Mouse (Mus musculus): ENCODE results near the gene Lgmn. TPM values are rescaled to one million over a fixed set of nuclear protein-coding genes. Genes with fewer than 3 reads are reported as not detected.
A peak's percentile ranks its signal among the peaks of the same experiment; 100 is the strongest.

Gene Lgmn
- polyA plus RNA-seq, 1 experiment from 2014 or later = 84.1 TPM

GRCm38 (mm10) chr12:102450437-102450836, 10.8 kb upstream of the Lgmn start:
- Histone ChIP-seq H3K27me3 (replicated peaks) (no peaks in the 10 kb centered on the region), H3K27ac (no peak overlapping the region), H3K4me1 (replicated peaks) (no peaks in the 10 kb centered on the region), H3K36me3 (no peaks in the 10 kb centered on the region), H3K4me2 (replicated peaks) (0 out of 2 replicates have a peak overlapping the region, but pooled peaks have one; percentile 28), H3K4me3 (replicated peaks) (no peak overlapping the region), H3K9ac (peak overlapping the region; percentile 13; the same call in 1 of the 2 replicates), H3K9me3 (no peaks in the 10 kb centered on the region)
- ATAC-seq = no peak
- WGBS = 39% methylated on average over 10 of the region's 10 CpGs

GRCm38 (mm10) chr12:102445436-102445835, 5.8 kb upstream of the Lgmn start:
- no peak for ATAC-seq
- no peaks in the 10 kb centered on the region for H3K4me1 ChIP-seq (replicated peaks)
- 63% methylated on average over 4 of the region's 4 CpGs for WGBS
- H3K4me3 ChIP-seq (replicated peaks) = no peak overlapping the region
- H3K9ac ChIP-seq = no peak overlapping the region
- no peaks in the 10 kb centered on the region for H3K36me3 ChIP-seq
- no peaks in the 10 kb centered on the region for H3K27me3 ChIP-seq (replicated peaks)
- no peaks in the 10 kb centered on the region for H3K9me3 ChIP-seq
- H3K4me2 ChIP-seq (replicated peaks) = no peak overlapping the region
- H3K27ac ChIP-seq = no peak overlapping the region

GRCm38 (mm10) chr12:102443676-102444075, 4.1 kb upstream of the Lgmn start:
- Histone ChIP-seq H3K4me3 (replicated peaks) (no peak overlapping the region), H3K9ac (no peak overlapping the region), H3K27ac (no peak overlapping the region), H3K4me2 (replicated peaks) (no peak overlapping the region), H3K4me1 (replicated peaks) (peaks cover under 1% of the 10 kb centered on the region; the same call in 1 of the 2 replicates), H3K27me3 (replicated peaks) (no peaks in the 10 kb centered on the region), H3K9me3 (no peaks in the 10 kb centered on the region), H3K36me3 (no peaks in the 10 kb centered on the region)
- WGBS = 83% methylated on average over 5 of the region's 5 CpGs
- no peak for ATAC-seq

- Histone ChIP-seq H3K27me3 (replicated peaks) (no peaks in the 10 kb centered on the region), H3K4me2 (replicated peaks) (no peak overlapping the region), H3K4me1 (replicated peaks) (peaks cover 6% of the 10 kb centered on the region; the same call in 1 of the 2 replicates), H3K27ac (no peak overlapping the region), H3K9me3 (no peaks in the 10 kb centered on the region), H3K36me3 (no peaks in the 10 kb centered on the region), H3K9ac (no peak overlapping the region), H3K4me3 (replicated peaks) (no peak overlapping the region)
- 84% methylated on average over 15 of the region's 15 CpGs for WGBS
- no peak for ATAC-seq
These were observed 3.0 kb upstream of the Lgmn start for GRCm38 (mm10) chr12:102442639-102443038.

- Histone ChIP-seq H3K4me2 (replicated peaks) (no peak overlapping the region), H3K27me3 (replicated peaks) (no peaks in the 10 kb centered on the region), H3K4me1 (replicated peaks) (peaks cover 6% of the 10 kb centered on the region; the same call in 1 of the 2 replicates), H3K36me3 (no peaks in the 10 kb centered on the region), H3K4me3 (replicated peaks) (no peak overlapping the region), H3K9me3 (no peaks in the 10 kb centered on the region), H3K27ac (no peak overlapping the region), H3K9ac (no peak overlapping the region)
- ATAC-seq = no peak
- WGBS = 85% methylated on average over 6 of the region's 6 CpGs
These were observed 1.5 kb upstream of the Lgmn start for GRCm38 (mm10) chr12:102441141-102441540.

- no peak for ATAC-seq
- H3K4me1 ChIP-seq (replicated peaks) = peaks cover 6% of the 10 kb centered on the region; the same call in 1 of the 2 replicates
- H3K27ac ChIP-seq = no peak overlapping the region
- H3K9ac ChIP-seq = no peak overlapping the region
- H3K36me3 ChIP-seq = no peaks in the 10 kb centered on the region
- no peaks in the 10 kb centered on the region for H3K27me3 ChIP-seq (replicated peaks)
- WGBS = 81% methylated on average over 7 of the region's 7 CpGs
- H3K4me2 ChIP-seq (replicated peaks) = no peak overlapping the region
- H3K9me3 ChIP-seq = no peaks in the 10 kb centered on the region
- H3K4me3 ChIP-seq (replicated peaks) = no peak overlapping the region
These were observed 938 bp upstream of the Lgmn start for GRCm38 (mm10) chr12:102440551-102440950.

GRCm38 (mm10) chr12:102438983-102439631, 506 bp downstream of the Lgmn start:
- Histone ChIP-seq H3K9ac (peak overlapping the region; percentile 67), H3K9me3 (no peaks in the 10 kb centered on the region), H3K4me2 (replicated peaks) (peak overlapping the region; percentile 66), H3K36me3 (no peaks in the 10 kb centered on the region), H3K4me3 (replicated peaks) (peak overlapping the region; percentile 64), H3K4me1 (replicated peaks) (peaks cover 6% of the 10 kb centered on the region; the same call in 1 of the 2 replicates), H3K27ac (0 out of 2 replicates have a peak overlapping the region, but pooled peaks have one; percentile 24), H3K27me3 (replicated peaks) (no peaks in the 10 kb centered on the region)
- WGBS = 3% methylated on average over 20 of the region's 20 CpGs
- ATAC-seq = peak; percentile 60

- Histone ChIP-seq H3K4me1 (replicated peaks) (peaks cover 6% of the 10 kb centered on the region; the same call in 1 of the 2 replicates), H3K27ac (no peak overlapping the region), H3K4me2 (replicated peaks) (peak overlapping the region; percentile 66), H3K9ac (no peak overlapping the region), H3K4me3 (replicated peaks) (peak overlapping the region; percentile 64; the same call in 1 of the 2 replicates), H3K9me3 (no peaks in the 10 kb centered on the region), H3K36me3 (no peaks in the 10 kb centered on the region), H3K27me3 (replicated peaks) (no peaks in the 10 kb centered on the region)
- ATAC-seq = no peak
- WGBS = 70% methylated on average over 5 of the region's 5 CpGs
These were observed 1.7 kb downstream of the Lgmn start for GRCm38 (mm10) chr12:102437952-102438351.

- Histone ChIP-seq H3K4me1 (replicated peaks) (peaks cover 6% of the 10 kb centered on the region; the same call in 1 of the 2 replicates), H3K4me3 (replicated peaks) (no peak overlapping the region), H3K36me3 (no peaks in the 10 kb centered on the region), H3K27ac (no peak overlapping the region), H3K27me3 (replicated peaks) (no peaks in the 10 kb centered on the region), H3K4me2 (replicated peaks) (0 out of 2 replicates have a peak overlapping the region, but pooled peaks have one; percentile 4), H3K9me3 (no peaks in the 10 kb centered on the region), H3K9ac (no peak overlapping the region)
- ATAC-seq = no peak
- WGBS = 71% methylated on average over 10 of the region's 10 CpGs
These were observed 2.6 kb downstream of the Lgmn start for GRCm38 (mm10) chr12:102436939-102437526.

- H3K9ac ChIP-seq = no peak overlapping the region
- WGBS = 93% methylated on average over 4 of the region's 4 CpGs
- H3K36me3 ChIP-seq = no peaks in the 10 kb centered on the region
- H3K4me1 ChIP-seq (replicated peaks) = peaks cover 6% of the 10 kb centered on the region; the same call in 1 of the 2 replicates
- H3K9me3 ChIP-seq = no peaks in the 10 kb centered on the region
- no peak overlapping the region for H3K4me3 ChIP-seq (replicated peaks)
- no peaks in the 10 kb centered on the region for H3K27me3 ChIP-seq (replicated peaks)
- no peak overlapping the region for H3K27ac ChIP-seq
- H3K4me2 ChIP-seq (replicated peaks) = no peak overlapping the region
- no peak for ATAC-seq
These were observed 5.5 kb downstream of the Lgmn start for GRCm38 (mm10) chr12:102434107-102434506.

- no peak overlapping the region for H3K27ac ChIP-seq
- H3K9ac ChIP-seq = no peak overlapping the region
- H3K4me3 ChIP-seq (replicated peaks) = no peak overlapping the region
- no peaks in the 10 kb centered on the region for H3K36me3 ChIP-seq
- H3K27me3 ChIP-seq (replicated peaks) = no peaks in the 10 kb centered on the region
- H3K4me2 ChIP-seq (replicated peaks) = no peak overlapping the region
- no peaks in the 10 kb centered on the region for H3K9me3 ChIP-seq
- WGBS = 77% methylated on average over 12 of the region's 12 CpGs
- no peak for ATAC-seq
- no peaks in the 10 kb centered on the region for H3K4me1 ChIP-seq (replicated peaks)
These were observed 7.4 kb downstream of the Lgmn start for GRCm38 (mm10) chr12:102432238-102432637.

GRCm38 (mm10) chr12:102430228-102430627, 9.4 kb downstream of the Lgmn start:
- no peak for ATAC-seq
- Histone ChIP-seq H3K4me1 (replicated peaks) (no peaks in the 10 kb centered on the region), H3K9ac (no peak overlapping the region), H3K4me2 (replicated peaks) (no peak overlapping the region), H3K27me3 (replicated peaks) (no peaks in the 10 kb centered on the region), H3K9me3 (no peaks in the 10 kb centered on the region), H3K36me3 (no peaks in the 10 kb centered on the region), H3K27ac (no peak overlapping the region), H3K4me3 (replicated peaks) (no peak overlapping the region)
- WGBS = 74% methylated on average over 4 of the region's 4 CpGs

All from intestine, embryonic 15.5 days (tissue).